Mouse (Mus musculus): ENCODE measurements at regions not wholly inside any gene's neighbourhood (a gene's known extent, or its start where the extent isn't known, plus 50 kb on each side); places are given as distances from the start of the nearest gene placed in this dataset.

DNA sequence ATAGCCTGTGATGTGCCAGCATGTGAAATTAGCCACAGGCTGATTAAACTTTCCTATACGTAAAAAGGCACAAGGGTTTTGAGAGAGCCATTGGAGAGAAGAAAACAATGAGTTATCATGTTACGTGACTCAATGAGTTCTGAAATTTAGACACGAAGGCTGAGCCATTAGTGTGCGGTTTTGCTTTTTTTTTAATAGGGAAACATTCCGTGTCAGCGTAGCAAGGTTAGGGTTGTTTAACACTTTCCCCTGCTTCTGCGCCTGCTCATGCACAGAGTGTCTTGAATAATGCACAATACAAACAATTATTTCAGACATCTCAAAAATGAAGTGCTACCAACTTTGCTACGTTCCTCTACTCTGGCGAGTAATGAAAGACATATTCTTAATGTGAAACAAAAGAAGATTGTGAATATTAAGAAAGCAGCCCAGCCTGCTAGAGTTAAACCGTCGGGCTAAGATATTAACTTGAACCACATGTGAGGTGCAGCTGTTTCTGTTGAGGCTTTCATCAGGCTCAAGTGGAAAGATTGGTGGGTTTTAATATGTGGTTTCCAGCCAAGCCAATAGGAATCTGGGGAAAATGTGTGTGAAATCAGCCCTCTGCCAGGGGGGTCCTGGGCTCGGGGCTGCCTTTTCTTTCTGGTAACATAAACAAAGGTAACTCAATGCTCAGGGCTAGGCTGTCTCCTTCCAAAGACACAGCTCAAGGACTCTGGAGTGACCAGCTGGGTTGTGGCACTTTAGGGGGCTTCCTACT, 287.2 kb downstream of the Slc4a3 start:
- DNase-seq (ENCODE audit: low read depth, low spot score): no peak

DNA sequence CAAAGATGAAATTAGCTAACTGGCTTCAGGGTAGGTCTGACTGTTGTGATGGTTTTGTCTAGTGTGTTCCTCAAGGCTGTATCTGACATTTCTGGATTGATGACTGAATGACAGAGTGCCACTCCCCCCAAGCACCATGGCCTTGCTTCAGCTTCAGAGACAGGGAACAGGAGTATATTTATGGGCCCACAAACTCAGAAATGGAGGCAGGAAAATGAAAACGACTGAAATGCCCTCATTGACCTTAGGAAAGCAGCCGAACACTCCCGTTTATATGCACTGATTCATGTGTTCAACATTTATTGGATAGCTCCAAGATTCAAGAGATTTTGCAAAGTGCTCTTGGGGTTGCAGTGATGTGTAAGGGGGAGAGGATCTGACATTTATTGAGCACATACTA, 288.3 kb downstream of the Slc4a3 start:
- no peak for DNase-seq (ENCODE audit: low read depth, low spot score)

DNA sequence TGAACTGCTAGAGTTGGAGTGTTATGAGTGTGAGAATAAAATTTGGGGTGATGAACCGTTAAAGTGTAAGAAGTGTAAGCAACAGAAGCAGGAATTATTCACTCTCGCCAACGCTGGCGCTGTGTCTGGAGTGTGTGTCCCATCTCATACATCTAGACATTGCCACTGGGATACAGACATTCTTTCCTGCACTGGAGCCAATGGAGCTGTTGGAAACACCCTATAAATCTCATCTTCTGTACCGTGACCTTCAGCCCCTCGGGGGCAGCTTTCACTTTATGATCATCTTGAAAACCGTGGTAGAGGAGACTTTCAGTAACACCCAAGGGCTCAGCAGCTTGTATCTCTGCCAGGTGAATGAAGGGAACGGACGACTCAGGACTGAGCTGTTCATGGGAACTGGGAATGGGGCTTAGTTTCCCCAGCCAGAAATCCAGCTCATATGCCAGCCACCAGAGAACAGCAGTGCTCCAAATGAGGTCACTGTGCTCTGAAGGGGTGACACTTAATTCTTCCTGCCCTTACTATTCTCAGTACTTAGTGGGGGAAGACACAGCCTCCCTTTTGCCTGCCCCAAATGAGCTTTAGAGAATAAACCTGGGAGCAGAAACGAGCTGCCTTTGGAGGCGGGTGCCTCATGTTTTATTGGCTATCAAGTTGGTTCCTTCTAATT, 293.6 kb downstream of the Slc4a3 start:
- DNase-seq (ENCODE audit: low read depth, low spot score): no peak

DNA sequence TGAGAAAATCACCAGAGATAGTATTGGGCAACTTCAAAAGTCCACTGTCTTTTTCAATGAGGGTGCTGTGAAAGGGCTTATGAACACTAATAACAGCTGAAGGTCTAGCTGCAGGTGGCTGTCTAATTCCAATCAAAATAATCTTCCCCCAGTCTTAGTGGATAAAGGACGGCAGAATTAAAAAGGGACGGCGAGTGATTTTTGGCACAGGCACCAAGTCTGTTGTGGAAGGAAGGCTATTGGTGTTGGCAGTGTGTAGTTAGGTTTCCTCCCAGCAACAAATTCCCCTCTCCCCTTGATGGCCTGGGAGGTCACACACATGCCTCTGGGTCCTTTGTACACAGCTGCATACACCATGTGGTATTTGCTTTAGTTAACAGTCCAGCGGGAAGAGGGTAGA, 296.3 kb downstream of the Slc4a3 start:
- DNase-seq (ENCODE audit: low read depth, low spot score): no peak

DNA sequence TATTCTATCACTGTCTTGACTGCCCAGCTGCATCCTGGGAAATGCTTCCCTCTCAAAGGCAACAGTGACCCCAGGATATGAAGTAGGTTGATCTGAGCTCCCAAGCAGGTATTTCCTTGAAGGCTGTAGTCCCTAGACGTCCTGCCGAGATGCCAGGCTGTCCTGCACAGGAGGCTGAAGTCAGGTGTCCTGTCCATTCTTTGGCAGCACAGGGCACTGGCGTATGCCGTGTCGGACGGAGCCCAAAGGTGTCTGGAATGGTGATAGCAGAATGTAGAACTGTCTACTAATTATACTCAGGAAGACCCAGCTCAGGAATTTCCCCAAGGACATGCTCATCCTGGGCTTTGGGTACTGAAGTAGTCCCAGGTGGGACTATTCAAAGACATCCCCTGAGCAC, 297.3 kb downstream of the Slc4a3 start:
- no peak for DNase-seq (ENCODE audit: low read depth, low spot score)

DNA sequence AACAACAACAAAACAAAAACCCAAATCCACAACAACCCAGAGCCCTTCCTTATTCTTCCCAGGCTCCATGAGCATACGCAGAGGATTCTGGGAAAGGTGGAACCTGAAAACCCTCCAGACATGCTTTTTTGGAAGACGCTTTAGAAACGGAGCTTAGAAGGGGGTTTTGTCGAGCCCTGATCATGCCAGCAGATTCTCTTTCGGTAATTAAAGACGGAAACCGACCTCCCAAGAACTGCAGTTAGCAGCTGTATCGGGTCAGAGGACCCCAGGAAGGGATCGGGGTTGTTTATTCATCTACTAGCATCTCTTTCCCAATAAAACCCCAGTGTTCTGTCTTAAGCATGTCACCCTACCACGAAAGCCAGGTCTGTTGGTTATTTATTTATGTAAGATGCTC, 298.1 kb downstream of the Slc4a3 start:
- DNase-seq (ENCODE audit: low read depth, low spot score): no peak

DNA sequence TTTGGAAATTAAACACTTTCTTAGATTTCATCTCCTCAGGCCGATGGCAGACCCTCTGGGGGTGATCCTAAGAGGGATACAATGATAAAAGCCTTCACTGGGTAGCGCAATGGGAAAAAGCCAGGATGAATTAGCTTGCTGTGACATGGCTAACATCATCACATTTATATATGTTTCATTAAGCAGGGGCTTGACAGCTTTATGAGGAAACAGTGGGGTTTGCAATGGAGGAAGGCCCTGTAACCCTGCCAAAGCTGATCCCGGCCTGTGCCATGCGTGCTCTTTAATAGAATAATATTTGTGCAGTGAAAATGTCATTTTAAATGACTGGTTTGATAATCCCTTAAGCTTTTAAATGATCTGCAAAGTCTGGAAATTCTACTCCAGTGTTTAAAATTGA, 298.5 kb downstream of the Slc4a3 start:
- DNase-seq (ENCODE audit: low read depth, low spot score): no peak

DNA sequence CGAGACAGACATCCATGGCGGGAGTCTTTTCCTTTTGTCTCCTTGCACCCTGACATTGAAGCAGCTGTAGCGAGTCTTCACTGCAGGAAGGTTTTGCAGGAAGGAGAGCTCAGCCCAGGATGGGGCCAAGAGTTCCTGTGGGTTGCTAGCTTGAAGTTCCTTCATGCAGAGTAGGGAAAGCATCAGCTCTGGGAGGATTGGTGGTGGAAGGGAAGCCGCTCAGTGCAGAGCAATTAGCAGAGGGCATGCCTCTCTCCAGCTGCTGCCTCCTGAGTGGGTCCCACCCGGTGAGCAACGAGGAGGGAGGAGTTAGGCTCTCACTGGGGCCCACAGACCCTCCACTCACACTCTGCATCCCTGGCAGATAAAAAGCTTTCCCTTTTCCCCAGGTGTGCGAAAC, 298.9 kb downstream of the Slc4a3 start:
- DNase-seq (ENCODE audit: low read depth, low spot score): peak; percentile 23

DNA sequence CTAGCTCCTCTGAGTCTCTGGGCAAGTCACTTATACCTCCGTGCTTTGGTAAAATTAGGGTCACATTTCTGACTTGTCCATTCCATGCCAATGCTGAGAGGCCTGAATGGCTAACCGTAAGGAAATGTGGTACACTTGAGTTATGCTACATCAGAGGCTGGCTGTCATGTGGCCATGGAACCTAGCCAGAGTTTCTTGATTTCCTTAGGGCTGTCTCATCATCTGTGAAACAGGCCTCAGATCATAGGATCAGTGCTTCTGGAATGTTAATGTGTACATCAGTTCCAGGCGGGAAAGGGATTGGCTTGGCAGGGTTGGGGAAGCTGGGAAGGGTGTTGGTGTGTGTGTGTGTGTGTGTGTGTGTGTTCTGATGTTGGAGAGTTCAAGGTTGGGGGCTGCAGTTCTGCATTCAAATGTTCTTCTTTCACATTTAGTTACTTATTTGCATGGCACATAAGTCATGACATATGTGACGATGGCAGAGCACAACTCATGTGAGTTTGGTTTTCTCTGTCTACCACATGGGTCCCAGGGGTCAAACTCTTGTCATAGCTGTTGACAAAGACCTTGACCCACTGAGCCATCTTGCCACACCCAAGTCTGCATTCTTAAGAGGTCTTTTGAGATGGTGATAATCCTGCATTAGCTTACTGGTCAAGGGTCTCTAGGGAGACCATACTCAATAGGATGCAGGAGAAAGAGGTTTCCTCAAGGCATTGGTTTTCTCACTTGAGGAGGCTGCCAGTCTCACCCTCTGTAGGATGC, 299.9 kb downstream of the Slc4a3 start:
- peak; percentile 48 for DNase-seq (ENCODE audit: low read depth, low spot score)

DNA sequence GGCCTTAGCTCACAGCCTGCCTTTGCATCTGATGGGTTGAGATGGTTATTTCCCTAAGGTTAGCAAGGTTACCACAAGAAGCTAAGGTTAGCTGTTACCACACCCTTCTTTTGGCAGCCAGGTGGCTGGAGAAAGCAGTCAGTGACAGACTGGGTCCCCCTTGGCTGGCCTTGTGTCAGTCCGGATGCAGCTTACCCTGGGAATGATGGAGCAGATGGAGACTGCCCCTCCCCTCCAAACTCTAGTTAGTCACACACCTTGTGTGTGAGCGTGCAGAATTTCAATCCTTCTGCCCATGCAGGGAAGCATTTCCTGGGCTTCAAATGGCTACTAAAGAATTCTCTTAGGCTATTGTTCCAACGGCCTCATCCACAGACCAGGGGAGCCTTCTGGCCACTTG, 301.6 kb downstream of the Slc4a3 start:
- DNase-seq (ENCODE audit: low read depth, low spot score): no peak

DNA sequence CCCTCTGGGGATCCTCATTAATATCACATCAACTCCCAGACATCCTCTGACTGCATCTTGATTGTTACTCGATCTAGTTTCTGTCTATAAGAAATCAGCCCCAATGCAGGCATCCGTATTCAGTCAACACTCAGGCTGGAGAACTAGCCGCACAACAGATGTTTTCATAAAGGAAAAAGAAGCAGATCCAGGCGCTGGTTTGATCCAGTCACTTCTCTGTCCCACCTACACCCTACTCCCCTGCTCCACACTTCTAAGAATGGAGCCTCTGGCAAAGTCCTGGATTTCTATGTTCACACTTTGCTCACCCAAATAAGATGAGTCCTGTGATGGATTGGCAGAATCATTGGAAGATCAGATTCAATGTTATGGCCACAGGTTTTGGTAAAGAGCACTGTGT, 302.4 kb downstream of the Slc4a3 start:
- DNase-seq (ENCODE audit: low read depth, low spot score): no peak

DNA sequence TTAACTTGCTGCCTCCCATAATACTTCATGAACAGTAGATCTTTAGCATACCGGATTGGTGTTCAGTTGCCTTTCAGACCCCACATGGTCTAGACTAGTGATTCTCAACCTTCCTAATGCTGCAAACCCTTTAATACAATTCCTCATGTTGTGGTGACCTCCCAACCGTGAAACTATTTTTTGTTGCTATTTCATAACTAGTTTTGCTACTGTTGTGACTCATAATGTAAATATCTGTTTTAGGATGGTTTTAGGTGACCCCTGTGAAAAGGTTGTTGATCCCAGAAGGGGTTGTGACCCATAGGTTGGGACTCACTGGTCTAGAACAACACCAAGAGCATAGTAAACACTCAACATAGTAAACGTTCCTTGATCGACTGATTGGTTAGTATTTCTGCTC, 304.1 kb downstream of the Slc4a3 start:
- DNase-seq (ENCODE audit: low read depth, low spot score): no peak

DNA sequence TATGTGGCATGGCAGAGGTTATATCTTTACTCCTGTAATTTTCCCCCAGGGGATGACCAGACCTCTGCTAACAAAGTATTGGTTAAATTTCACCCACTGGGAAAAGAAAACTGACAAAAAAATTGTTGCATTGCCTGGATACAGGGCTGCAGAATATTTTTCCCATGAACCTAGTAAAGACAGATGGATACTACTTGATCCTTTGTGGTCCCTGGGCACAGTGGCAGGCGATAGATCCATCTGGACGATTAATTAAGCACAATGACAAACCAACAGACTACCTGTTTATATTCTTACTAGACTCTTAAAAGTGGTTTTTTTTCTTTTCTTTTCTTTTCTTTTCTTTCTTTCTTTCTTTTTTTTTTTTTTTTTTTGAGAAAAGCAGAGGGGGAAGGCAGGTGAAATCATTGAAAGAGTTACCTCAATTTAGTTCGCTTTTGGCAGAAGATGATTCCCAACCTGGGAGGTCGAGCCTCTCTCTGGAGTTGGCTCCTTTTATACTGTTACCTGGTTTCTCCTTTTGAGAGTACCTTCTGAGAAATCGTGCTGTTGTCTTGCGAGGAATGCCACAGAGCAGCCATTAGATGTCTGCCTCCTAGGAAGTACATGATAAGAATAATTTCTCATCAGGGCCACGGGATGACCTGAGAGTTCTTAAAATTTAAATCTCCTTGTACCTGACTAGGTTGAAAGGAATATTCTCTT, 312.6 kb downstream of the Slc4a3 start:
- no peak for DNase-seq (ENCODE audit: low read depth, low spot score)

DNA sequence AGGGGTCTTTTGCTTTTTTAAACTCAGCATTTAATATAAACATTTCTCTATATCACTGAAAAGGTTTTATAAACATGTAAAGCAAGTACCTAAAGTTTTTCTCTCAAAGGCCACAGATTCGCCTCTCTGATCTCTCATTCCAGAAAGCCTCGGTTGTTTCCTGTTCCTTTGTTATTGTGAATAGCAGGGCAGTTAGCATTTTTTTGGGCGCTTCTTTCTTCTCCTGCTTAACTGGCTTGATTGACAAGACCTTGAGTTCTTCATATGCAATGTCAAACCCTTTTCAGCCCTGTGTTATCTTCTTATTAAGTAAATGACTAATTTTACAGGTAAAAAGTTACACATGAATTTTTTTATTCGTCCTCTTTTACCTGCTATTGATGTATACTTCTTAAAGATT, 316.7 kb downstream of the Slc4a3 start:
- peak; percentile 82 for DNase-seq (ENCODE audit: low read depth, low spot score)

DNA sequence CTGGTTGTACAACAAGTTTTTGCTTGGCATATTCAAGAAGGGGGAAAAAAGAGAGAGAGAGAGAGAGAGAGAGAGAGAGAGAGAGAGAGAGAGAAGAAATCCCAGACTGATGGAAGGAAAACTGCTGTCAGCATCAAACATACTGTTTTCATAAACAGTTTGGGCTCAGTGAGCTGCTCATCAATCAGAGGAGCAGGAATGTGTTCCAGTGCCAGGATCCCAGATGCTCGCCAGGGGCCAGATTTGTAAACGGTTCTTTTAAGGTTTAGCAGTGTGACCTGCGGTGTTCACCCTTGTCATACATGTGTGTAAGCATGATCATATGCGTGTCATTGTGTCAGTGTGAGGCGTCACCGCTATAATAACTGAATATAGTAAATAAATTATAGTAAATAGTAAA, 320.5 kb downstream of the Slc4a3 start:
- no peak for DNase-seq (ENCODE audit: low read depth, low spot score)

DNA sequence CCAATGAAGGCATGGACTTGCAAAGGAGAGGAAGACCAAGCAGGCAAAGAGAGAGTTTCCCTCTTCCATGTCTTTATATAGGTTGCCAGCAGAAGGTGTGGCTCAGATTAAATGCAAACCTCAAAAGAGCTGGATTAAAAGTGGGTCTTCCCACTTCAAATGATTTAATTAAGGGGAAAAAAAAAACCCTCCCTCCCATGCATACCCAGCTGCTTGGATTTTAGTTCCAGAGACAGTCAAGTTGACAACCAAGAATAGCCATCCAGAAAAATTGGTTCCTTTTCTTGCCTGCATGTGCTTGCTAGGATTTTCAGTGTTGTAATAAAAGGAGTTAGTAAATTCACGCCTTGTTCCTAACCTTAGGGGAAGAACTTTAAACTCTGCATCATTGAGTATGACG, 323.3 kb downstream of the Slc4a3 start:
- no peak for DNase-seq (ENCODE audit: low read depth, low spot score)

DNA sequence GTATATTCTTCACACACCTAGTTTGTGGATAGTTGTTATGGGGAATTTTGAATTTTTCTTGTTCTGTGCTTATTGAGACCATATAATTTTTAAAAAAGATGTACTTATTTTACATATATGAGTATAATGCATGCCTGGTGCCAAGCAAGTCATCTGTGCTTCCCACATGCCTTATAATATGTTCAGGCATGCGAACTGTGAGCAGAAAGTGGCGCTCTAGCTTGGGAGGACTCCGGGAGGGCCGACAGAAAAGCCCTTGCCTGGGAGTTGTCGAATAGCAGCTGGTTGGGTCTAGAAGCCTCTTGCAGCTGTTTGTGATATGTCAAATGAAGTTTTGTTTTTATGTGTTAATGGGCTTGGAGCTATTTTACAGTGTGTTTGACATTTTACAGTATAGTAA, 323.8 kb downstream of the Slc4a3 start:
- no peak for DNase-seq (ENCODE audit: low read depth, low spot score)

DNA sequence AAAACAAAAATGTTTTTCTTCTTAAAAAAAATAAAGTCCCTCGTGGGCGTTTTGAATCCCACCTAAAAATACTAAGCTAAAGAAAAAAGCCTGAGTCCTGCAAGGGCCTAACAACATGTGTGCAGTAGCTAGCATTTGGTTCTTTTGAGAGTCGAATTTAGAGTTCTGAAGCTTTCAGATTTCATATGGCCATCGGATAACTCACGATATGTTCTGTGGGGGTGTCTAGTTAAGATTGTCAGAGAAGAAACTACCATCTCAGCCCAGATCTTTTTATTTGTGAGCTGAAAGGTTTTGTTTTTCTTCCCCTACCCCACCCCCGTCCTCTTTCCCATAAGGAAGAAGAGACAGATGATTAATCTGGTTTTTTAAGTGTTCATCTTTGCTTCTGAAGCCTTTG, 327.8 kb downstream of the Slc4a3 start:
- no peak for DNase-seq (ENCODE audit: low read depth, low spot score)

DNA sequence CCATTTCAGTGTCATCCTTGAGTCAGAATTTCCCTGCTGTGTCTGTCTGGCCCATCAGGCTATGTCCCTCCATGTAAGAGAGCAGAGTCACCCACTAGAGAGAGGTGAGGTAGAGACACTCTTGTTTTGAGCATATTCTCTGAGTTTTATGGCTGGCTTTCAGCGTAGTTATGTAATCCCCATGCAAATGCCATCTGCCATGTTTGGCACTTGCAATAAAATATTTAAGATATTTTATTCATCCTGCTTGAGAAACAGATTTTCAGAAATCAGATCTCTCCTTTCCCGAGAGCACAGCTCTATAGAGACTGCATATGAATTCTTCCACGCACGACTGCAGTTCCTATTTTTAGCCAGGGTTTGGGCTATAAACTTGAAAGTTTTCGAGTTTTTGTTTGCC, 331.1 kb downstream of the Slc4a3 start:
- DNase-seq (ENCODE audit: low read depth, low spot score): no peak

DNA sequence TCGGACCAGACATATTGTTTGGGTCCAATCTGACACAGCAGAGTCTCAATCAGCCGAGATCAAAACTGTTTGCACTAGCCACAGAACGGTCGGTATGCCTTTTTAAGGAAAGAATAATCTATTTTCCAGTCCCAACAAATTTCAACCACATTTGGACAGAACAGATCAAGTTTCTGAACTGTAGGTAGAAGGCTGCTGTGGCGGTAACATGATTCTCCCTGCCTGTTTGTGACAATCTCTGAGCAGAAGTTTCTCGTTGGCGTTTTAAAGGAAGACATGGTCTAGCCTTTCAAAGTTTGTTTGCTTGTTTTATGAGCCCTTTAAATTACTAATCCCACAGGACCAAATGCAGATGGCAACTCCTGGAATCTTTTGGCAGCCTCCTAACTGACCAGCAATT, 339.6 kb downstream of the Slc4a3 start:
- DNase-seq (ENCODE audit: low read depth, low spot score): no peak

DNA sequence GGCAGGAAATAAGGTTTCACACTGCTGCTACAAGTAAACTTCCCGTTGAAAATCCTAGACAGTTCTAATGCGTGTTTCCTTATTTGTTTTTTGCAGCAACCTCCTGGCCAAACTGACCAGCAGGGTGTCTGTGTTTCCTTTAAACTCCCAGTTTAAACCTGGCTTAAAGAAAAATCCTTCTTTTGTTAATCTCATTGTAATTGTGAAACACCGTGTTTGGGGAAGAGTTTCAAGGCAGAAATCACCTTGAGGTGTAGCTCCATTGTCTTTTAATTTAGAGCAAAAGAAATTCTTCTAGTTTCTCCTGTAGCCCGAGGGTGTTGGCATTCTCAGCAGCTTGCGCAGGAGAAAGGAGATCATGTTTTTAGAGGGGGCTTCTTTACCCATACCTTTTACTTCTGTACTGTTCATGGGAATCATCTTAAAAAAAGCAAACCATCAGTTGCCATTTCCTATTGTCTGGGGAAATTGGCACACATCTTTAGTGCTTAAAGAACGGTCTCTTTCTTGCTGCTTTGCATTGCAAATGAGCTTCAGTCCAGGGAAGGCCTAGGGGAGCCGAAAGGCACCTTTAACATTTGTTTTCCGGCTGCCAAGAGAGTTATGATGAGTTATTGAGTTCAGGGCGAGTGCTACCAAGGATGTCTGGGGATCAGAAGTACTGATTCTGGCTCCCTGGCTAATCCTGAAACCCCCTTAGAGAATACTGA, 342.6 kb downstream of the Slc4a3 start:
- peak; percentile 77 for DNase-seq (ENCODE audit: low read depth, low spot score)
